Mouse (Mus musculus): ENCODE results near the gene Zfp970.
"Not testable (repeated sequence)": the region's sequence is repeated elsewhere in the genome, so short reads cannot be mapped to it uniquely, and the experiment has no call there.

Gene Zfp970

DNA sequence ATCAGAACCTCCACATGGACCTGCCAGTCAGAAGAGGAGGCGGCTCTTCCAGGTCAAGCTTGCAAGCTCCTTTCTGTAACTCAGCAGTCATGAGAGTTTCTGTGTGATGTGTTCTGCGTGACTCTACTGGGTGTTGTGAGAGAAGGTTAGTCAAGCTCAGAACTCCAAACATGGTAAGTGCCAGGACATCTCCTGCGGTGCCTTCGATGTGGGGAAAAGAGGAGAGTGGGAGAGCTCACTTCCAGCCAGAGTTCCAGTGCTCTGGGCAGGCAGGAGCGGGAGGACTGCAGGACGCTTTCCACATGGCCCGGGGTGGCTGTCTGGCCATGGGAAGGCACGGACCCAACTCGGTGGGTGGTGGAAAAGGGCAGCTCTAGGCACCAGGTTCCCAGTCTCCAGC is at the start of gene Zfp970:
TSS of gene Zfp970 (plus strand) at position 58 of the 400 bp plus-strand sequence.
- peak in 1 of 2 experiments; percentile 61 for DNase-seq (ENCODE audit: low spot score in 2 of 2)

DNA sequence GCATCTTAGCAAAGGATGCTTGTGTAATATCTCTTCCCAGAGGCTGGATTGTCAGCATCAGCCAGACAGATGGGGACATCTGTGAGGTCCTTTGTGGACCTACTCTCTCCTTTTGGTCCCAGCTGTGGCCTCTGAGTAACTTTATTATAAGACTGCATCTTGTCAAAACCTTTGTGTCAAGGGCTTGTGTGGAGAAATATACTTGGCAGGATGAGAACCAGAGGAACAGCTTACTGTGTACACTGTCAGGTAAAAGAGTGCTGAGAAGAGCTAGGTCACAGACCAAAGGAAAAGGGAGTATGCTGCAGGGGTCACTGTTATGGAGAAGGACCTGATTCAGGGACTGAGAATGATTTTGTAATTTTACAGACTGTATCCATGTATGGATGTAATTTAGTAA is 3.7 kb downstream of the Zfp970 start:
- not testable (repeated sequence) for DNase-seq (ENCODE audit: low spot score in 2 of 2)

GRCm38 (mm10) chr2:177472261-177472660 is 7.7 kb downstream of the Zfp970 start:
- not testable (repeated sequence) for DNase-seq (ENCODE audit: low spot score in 2 of 2)

DNA sequence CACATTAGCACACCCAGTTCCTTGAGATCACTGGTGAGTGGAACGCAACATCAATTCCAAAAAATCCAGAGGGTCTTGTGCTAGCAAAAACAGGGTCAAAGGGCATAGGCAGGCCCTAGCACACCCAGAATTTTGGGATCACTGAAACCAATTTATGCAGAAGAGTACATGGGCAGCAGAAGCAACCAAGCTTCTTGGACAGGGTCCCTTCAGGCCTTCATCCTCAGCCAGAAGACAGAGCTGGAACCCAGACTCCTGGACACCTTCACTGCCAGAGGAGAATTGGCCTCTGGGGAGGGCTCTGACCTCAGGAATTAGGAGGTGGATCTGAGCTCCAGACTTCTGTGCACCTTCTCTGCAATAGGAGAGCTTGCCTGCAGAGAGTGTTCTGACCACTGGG is 17.4 kb downstream of the Zfp970 start:
- not testable (repeated sequence) for DNase-seq (ENCODE audit: low spot score in 2 of 2)

GRCm38 (mm10) chr2:177483238-177483948 is 18.9 kb downstream of the Zfp970 start:
- peak in 1 of 2 experiments; percentile 65 for DNase-seq (ENCODE audit: low spot score in 2 of 2)

DNA sequence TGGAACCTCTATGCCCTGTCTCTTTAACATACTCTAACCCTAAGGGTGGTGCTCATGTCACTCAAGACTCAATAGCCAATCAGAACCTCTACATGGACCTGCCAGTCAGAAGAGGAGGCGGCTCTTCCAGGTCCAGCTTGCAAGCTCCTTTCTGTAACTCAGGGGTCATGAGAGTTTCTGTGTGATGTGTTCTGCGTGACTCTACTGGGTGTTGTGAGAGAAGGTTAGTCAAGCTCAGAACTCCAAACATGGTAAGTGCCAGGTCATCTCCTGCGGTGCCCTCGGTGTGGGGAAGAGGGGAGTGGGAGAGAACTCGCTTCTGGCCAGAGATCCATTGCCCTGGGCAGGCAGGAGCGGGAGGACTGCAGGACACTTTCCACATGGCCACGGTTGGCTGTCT is 33.5 kb downstream of the Zfp970 start, which contains the start of gene Gm14403:
TSS of gene Gm14403 (plus strand) at position 149 of the 400 bp plus-strand sequence.
- peak in 1 of 2 experiments; percentile 73 for DNase-seq (ENCODE audit: low spot score in 2 of 2)

DNA sequence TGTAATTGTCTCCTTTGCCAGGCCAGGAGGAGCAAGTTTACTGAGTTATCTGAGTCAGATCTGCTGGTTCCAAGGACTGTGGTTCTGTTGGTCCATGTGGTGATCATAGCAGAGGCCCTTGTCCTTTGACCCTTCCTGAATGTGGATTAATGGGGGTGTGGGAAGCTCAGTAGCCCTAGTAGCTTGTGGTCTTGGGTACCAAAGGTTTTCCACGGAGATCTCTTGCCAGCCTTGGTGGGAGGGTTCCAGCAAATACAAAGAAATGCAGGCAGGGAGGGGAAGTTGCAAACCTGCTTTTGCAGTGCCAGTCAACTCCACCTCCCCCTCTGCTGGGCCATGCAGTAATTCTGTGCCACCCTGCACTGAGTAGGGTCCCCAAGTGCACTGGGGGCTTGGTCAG is 34.6 kb downstream of the Zfp970 start:
- not testable (repeated sequence) for DNase-seq (ENCODE audit: low spot score in 2 of 2)

DNA sequence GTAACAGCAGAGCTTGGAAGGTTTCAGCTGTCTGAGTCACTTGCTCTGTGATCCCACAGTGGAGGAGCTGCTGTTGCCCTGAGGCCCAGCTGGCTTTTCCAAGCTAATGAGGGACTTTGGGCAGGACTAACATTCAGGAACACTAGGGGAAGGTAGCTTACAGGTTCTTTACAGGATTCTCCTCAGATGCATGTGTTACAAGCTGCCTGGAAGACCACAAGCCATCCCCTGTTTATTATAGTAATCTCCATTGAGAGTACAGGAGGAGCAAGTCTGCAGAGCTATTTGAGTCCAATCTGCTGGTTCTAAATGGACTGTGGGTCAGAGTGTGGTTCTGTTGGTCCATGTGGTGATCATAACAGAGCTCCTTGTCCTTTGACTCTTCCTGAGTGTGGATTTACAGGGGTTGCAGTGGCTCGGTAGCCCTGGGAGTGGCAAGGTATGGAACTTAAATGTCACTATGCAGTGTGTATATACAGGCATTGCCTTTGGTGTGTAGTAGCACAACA is 40.7 kb downstream of the Zfp970 start:
- peak in 1 of 2 experiments; percentile 63 for DNase-seq (ENCODE audit: low spot score in 2 of 2)

GRCm38 (mm10) chr2:177511381-177511780 is 46.8 kb downstream of the Zfp970 start:
- peak in 1 of 2 experiments; percentile 63 for DNase-seq (ENCODE audit: low spot score in 2 of 2)

DNA sequence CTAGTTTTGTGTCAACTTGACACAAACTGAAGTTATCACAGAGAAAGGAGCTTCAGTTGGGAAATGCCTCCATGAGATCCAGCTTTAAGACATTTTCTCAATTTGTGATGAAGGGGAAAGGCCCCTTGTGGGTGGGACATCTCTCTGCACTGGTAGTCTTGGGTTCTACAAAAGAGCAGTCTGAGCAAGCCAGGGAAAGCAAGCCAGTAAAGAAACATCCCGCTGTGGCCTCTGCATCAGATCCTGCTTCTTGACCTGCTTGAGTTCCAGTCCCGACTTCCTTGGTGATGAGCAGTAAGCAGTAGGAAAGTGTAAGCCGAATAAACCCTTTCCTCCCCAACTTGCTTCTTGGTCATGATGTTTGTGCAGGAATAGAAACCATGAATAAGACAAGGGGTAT is 47.4 kb downstream of the Zfp970 start:
- peak in 1 of 2 experiments; percentile 60 for DNase-seq (ENCODE audit: low spot score in 2 of 2)

DNA sequence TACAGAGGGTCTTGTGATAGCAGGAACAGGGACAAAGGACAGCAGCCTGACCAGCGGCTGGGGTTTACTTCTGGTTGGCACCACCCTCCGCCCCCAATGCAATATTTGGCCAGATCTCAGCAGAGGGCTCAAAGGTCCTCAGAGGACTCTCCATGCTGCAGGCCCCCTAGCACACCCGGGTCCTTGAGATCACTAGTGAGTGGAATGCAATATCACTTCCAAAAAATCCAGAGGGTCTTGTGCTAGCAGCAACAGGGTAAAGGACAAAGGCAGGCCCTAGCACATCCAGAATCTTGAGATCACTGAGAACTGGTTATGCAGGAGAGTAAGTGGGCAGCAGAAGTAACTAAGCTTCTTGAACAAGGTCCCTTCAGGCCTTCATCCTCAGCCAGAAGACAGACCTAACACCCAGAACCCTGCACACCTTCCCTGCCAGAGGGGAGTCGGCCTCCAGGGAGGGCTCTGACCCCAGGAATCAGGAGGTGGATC is 49.5 kb downstream of the Zfp970 start:
- peak in 1 of 2 experiments; percentile 69 for DNase-seq (ENCODE audit: low spot score in 2 of 2)

GRCm38 (mm10) chr2:177517746-177518145 is 53.2 kb downstream of the Zfp970 start:
- DNase-seq (ENCODE audit: low spot score in 2 of 2): peak in 1 of 2 experiments; percentile 70

DNA sequence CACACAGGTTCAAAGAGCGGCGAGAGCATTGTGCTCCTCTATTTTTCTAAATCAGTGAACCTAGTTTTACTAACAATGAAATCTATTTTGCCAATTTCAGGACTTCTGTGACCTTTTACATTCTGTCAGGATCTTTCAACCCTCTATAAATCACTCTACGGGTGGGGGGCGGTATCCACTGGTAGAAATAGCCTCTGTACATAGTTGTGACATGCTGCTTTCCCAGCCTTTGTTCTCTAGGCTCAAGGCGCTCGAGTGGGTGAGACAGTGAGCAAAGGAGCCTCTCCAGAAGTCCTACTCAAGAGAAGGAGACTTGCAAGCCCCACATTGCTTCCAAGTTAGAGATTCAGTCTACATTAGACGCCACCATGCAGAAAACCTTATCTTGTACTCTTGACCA is 53.8 kb downstream of the Zfp970 start:
- DNase-seq (ENCODE audit: low spot score in 2 of 2): peak in 1 of 2 experiments; percentile 65

- peak in 1 of 2 experiments; percentile 62 for DNase-seq (ENCODE audit: low spot score in 2 of 2)
Measured at GRCm38 (mm10) chr2:177518960-177519359, 54.4 kb downstream of the Zfp970 start.

DNA sequence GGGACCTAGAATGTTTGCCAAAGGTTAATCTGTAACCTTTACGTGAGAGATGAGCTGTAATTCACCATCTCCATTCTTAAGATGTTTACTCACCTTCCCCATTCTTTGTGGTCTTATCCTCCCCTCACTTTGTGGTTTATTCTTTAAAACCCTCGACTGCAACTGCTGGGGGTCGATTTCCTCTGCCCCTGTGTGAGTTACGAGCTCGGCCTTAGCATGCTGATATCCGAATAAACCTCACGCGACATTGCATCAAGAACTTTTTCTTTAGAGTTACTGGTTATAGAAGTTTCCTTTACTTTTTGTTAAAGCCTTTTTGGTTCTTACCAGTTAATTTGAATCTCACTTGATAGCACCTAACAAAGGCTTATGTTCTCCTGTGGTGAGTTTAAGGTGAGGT is 55.5 kb downstream of the Zfp970 start:
- DNase-seq (ENCODE audit: low spot score in 2 of 2): peak in 1 of 2 experiments; percentile 63

- peak; percentile 37 to 75 for DNase-seq (ENCODE audit: low spot score in 2 of 2)
Measured at GRCm38 (mm10) chr2:177523061-177523460, 58.5 kb downstream of the Zfp970 start.

DNA sequence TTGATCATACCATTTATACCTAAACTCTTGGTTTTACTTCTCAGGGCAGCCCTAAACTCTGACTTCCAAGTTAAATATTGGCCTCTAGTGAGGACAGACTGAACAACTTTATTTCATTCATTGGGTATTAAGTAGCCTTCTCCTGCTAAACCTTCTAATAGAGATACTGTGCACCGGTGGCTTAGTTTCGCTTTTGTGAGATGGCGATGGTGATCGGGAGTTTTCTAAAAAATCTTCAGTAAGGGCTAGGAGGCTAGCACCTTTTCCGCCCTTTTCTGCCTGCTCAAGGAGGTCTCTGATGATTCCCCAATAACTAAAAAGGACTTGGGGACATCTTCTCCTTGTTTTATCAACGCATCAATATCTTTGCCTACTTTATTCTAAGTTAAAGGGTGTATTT is 59.1 kb downstream of the Zfp970 start:
- peak in 1 of 2 experiments; percentile 61 for DNase-seq (ENCODE audit: low spot score in 2 of 2)

GRCm38 (mm10) chr2:177524171-177524570 is 59.6 kb downstream of the Zfp970 start:
- peak in 1 of 2 experiments; percentile 73 for DNase-seq (ENCODE audit: low spot score in 2 of 2)

All from spleen, postnatal 4 days (tissue).